Mouse (Mus musculus) brain, embryonic 14.5 days (tissue): ENCODE results near the gene Plxna4.

Experiments used
- CTCF ChIP-seq: fragments of 200-500 bp; IDR thresholded peaks from 2 replicates; pipeline ENCODE4 v1.5.1; 2012; ENCODE audit warnings: inconsistent platforms, mild to moderate bottlenecking, moderate library complexity, borderline replicate concordance; ENCODE audit not compliant: insufficient read depth, insufficient read length; ENCODE audit errors: extremely low read depth
- POLR2A ChIP-seq: fragments of 200-500 bp; IDR thresholded peaks from 2 replicates; pipeline ENCODE4 v1.6.1; 2012; ENCODE audit warnings: mild to moderate bottlenecking, inconsistent platforms, borderline replicate concordance; ENCODE audit not compliant: poor library complexity, insufficient read depth, insufficient read length, severe bottlenecking; ENCODE audit errors: extremely low read depth

DNA sequence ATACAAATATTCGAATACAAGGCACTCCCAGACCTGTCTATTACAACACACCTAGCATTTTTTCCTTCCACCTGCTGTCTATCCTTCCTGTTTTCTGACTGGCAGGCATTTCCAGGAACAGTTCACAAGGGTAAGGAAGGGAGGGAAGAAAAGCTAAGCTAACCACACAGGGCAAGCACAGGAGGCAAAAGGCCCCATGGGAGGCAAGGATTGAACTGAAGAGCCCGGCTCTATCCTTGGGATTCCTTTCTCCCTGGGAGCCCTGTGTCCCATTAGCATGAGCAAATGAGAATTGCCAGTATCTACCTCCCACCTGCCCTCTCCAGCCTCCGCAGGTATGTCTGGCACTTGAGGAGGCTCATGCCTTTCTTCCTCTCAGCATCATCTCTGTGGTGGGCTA, 17.6 kb upstream of the Plxna4 start:
- TF ChIP-seq CTCF (no peak), POLR2A (no peak)
